Mouse (Mus musculus): ENCODE data around the gene Nsd2.

The Nsd2 gene

DNA sequence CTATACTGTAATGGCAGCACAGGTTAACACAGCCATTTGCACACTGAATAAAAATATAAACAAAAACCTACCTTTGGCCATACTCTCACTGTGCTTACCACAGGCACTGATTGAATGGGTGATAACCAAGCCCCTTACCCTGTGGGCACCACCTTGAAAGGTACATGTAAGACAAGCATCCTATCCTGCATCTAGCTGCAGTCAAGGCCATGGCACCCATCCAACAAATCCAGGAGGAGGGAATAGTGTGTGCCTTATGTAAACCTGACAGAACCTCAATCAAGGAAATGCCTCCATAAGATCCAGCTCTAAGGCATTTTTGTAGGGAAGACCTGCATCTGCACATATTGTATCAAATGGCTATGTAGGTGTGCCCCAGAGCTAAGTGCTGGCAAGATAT, 105.6 kb downstream of the Nsd2 start:
- DNase-seq (ENCODE audit: low read depth, low spot score): no peak

- DNase-seq (ENCODE audit: low read depth, low spot score): peak; percentile 32
Measured at GRCm38 (mm10) chr5:33932413-33932812, 111.9 kb downstream of the Nsd2 start.

GRCm38 (mm10) chr5:33934081-33934480, 113.6 kb downstream of the Nsd2 start:
- no peak for DNase-seq (ENCODE audit: low read depth, low spot score)

GRCm38 (mm10) chr5:33934877-33935276, 114.4 kb downstream of the Nsd2 start:
- no peak for DNase-seq (ENCODE audit: low read depth, low spot score)

- DNase-seq (ENCODE audit: low read depth, low spot score): peak; percentile 76
Measured at GRCm38 (mm10) chr5:33935700-33936111, 115.2 kb downstream of the Nsd2 start.

DNA sequence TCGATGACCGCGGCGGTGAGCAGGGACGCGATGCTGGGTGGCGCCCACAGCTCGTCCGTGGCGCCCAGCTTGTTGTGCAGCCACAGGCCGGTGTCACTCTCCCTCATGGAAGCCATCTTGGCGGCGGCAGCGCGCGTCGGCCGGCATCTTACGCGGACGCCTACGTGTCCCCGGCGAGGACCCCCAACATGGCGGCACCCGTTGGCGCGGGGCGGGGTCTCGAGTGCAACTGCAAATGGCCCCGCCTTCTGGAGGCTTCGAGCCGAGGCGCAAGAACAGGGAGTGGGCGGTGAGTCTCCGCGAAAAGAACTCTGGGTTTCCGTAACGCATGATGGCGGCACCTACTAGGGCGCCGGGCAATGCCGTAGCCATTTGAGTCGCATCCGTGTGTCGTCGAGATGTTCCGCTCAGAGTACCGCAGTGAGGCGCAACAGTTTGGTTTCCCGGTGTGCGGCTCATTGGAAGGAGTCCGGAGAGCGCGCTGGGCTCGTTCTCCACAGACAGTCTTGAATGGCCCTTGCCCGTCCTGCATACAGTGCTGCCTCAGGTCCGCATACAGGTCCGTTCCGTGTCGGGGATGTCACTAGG, 115.7 kb downstream of the Nsd2 start, which contains the start of gene Nelfa:
Nelfa (minus strand) TSS at position 294 of the 588 bp plus-strand sequence.
- DNase-seq (ENCODE audit: low read depth, low spot score): peak; percentile 98

DNA sequence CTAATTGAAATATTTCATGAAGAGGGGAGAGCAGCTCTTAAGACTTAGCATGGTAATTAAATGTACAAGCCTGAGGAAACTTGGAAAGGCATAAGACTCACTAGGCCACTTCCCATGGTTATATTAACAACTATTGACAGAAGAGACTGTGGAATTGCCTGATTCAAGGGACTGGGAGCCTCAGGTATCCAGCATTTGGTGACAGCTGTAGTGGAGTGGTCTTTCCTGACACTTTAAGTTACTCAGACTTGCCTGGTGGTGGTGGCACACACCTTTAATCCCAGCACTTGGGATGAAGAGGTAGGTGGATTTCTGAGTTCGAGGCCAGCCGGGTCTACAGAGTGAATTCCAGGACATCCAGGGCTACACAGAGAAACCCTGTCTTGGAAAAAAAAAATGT, 116.7 kb downstream of the Nsd2 start:
- no peak for DNase-seq (ENCODE audit: low read depth, low spot score)

- no peak for DNase-seq (ENCODE audit: low read depth, low spot score)
Measured at GRCm38 (mm10) chr5:33938448-33938847, 117.9 kb downstream of the Nsd2 start.

GRCm38 (mm10) chr5:33947035-33947434, 126.5 kb downstream of the Nsd2 start:
- peak; percentile 38 for DNase-seq (ENCODE audit: low read depth, low spot score)
